Mouse (Mus musculus) kidney, adult 2 months (tissue): ENCODE data around the gene Lgmn.

Experiments
- CTCF ChIP-seq: fragments of 200-500 bp; conservative IDR thresholded peaks from 2 replicates; pipeline ENCODE4 v1.5.1; 2011; ENCODE audit warnings: low read depth, mild to moderate bottlenecking, control low read depth, low read length, moderate library complexity, mixed read lengths; ENCODE audit not compliant: insufficient read depth, insufficient read length
- POLR2A ChIP-seq: fragments of 200-500 bp; IDR thresholded peaks from one replicate; pipeline ENCODE4 v1.6.1; 2011; ENCODE audit warnings: low read depth, low read length, control low read depth

DNA sequence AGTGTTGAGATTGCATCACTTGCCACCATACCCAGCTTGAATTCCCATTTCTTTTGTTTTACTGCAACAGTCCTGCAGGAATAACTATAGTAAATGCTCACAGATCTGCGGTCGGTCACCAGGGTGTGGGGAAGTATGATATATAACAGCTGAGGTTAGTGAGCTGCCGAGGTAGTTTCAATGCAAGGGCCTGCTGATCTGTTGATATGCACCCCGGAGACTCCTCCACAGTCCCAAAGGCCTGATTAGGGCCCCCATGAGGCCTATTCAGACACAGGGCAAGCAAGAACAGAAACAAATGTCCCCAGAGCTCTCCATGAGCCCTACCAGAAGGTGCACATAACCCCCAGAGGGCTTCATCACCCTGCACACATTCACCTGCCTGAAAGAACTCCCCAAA, 9.4 kb downstream of the Lgmn start:
- no peak for TF ChIP-seq CTCF
- TF ChIP-seq POLR2A = no peak
